Mouse (Mus musculus) adrenal gland, postnatal 10 days (tissue): ENCODE data around the gene Lrrc20. TPM values are rescaled to one million over a fixed set of nuclear protein-coding genes. Genes with fewer than 3 reads are reported as not detected.

ENCODE experiments used
- DNase-seq: peaks from one replicate; pipeline ENCODE4 v3.0.0; 2021; ENCODE audit warnings: mixed read lengths
- total RNA-seq, 2 experiments: library from RNA; stranded (reverse); gene quantifications; 2 replicates each; pipeline ENCODE4 v1.2.3; 2021

Lrrc20 gene
- total RNA-seq, 2 experiments from 2014 or later: 10.8 to 13.6 TPM

- DNase-seq: no peak
Measured at GRCm38 (mm10) chr10:61473640-61474039, 2.0 kb upstream of the Lrrc20 start.

- no peak for DNase-seq
Measured at GRCm38 (mm10) chr10:61474344-61474743, 1.3 kb upstream of the Lrrc20 start.

- no peak for DNase-seq
Measured at GRCm38 (mm10) chr10:61476440-61477165, 1.0 kb downstream of the Lrrc20 start.

- peak; percentile 57 for DNase-seq
Measured at GRCm38 (mm10) chr10:61479461-61479860, 3.9 kb downstream of the Lrrc20 start.

GRCm38 (mm10) chr10:61479927-61480326, 4.3 kb downstream of the Lrrc20 start:
- no peak for DNase-seq

GRCm38 (mm10) chr10:61480488-61480887, 4.9 kb downstream of the Lrrc20 start:
- DNase-seq: no peak

- peak; percentile 64 for DNase-seq
Measured at GRCm38 (mm10) chr10:61482771-61483170, 7.2 kb downstream of the Lrrc20 start.

GRCm38 (mm10) chr10:61484801-61485200, 9.2 kb downstream of the Lrrc20 start:
- peak; percentile 42 for DNase-seq

- DNase-seq: peak; percentile 49
Measured at GRCm38 (mm10) chr10:61486551-61487339, 11.1 kb downstream of the Lrrc20 start.

GRCm38 (mm10) chr10:61488522-61489110, 13.0 kb downstream of the Lrrc20 start:
- peak; percentile 36 for DNase-seq

- no peak for DNase-seq
Measured at GRCm38 (mm10) chr10:61491573-61491972, 16.0 kb downstream of the Lrrc20 start.

- peak; percentile 90 for DNase-seq
Measured at GRCm38 (mm10) chr10:61492040-61492439, 16.4 kb downstream of the Lrrc20 start.

- DNase-seq: no peak
Measured at GRCm38 (mm10) chr10:61495461-61495860, 19.9 kb downstream of the Lrrc20 start.

- DNase-seq: no peak
Measured at GRCm38 (mm10) chr10:61496231-61496630, 20.6 kb downstream of the Lrrc20 start.

GRCm38 (mm10) chr10:61499505-61500466, 24.2 kb downstream of the Lrrc20 start:
- DNase-seq: peak; percentile 44

- DNase-seq: no peak
Measured at GRCm38 (mm10) chr10:61500756-61501155, 25.2 kb downstream of the Lrrc20 start.

- DNase-seq: no peak
Measured at GRCm38 (mm10) chr10:61504073-61504472, 28.5 kb downstream of the Lrrc20 start.

- no peak for DNase-seq
Measured at GRCm38 (mm10) chr10:61506381-61507200, 31.0 kb downstream of the Lrrc20 start.

- no peak for DNase-seq
Measured at GRCm38 (mm10) chr10:61509873-61510272, 34.3 kb downstream of the Lrrc20 start.

- no peak for DNase-seq
Measured at GRCm38 (mm10) chr10:61510809-61511208, 35.2 kb downstream of the Lrrc20 start.
